Mouse (Mus musculus) stomach, postnatal 0 days (tissue): ENCODE data around the gene Lrmda. TPM values are rescaled to one million over a fixed set of nuclear protein-coding genes. Genes with fewer than 3 reads are reported as not detected.
A peak's percentile ranks its signal among the peaks of the same experiment; 100 is the strongest.

ENCODE experiments used
- ATAC-seq: fragments of 200-750 bp; cut with Nextera tagmentation; 2 replicates; pipeline ENCODE4 v1.8.0; 2017; ENCODE audit not compliant: low FRiP score, low TSS enrichment
- DNase-seq: peaks from one replicate; pipeline ENCODE4 v3.0.0-alpha.2; 2016; ENCODE audit warnings: low spot score
- H3K27ac ChIP-seq: fragments of 300-500 bp; sonication (generic); replicated peaks from 2 replicates; pipeline ENCODE4 v1.5.1; 2014; ENCODE audit warnings: mild to moderate bottlenecking, control low read depth
- H3K27me3 ChIP-seq: fragments of 300-500 bp; sonication (generic); 2 replicates; pipeline ENCODE4 v1.6.1; 2014; ENCODE audit warnings: low read length; ENCODE audit not compliant: control insufficient read depth, insufficient read depth
- H3K36me3 ChIP-seq: fragments of 300-500 bp; sonication (generic); 2 replicates; pipeline ENCODE4 v1.6.1; 2014; ENCODE audit warnings: low read length, mixed read lengths; ENCODE audit not compliant: control insufficient read depth, insufficient read depth
- H3K4me1 ChIP-seq: fragments of 300-500 bp; sonication (generic); replicated peaks from 2 replicates; pipeline ENCODE4 v1.6.1; 2014; ENCODE audit warnings: antibody characterized with exemption; ENCODE audit not compliant: control insufficient read depth, insufficient read depth
- H3K4me2 ChIP-seq: fragments of 300-500 bp; sonication (generic); replicated peaks from 2 replicates; pipeline ENCODE4 v1.6.1; 2014; ENCODE audit warnings: low read depth, mild to moderate bottlenecking, control low read depth, moderate library complexity
- H3K4me3 ChIP-seq: fragments of 300-500 bp; sonication (generic); 2 replicates; pipeline ENCODE4 v1.5.1; 2014; ENCODE audit warnings: low read depth, low read length, control low read depth
- H3K9ac ChIP-seq: fragments of 300-500 bp; sonication (generic); 2 replicates; pipeline ENCODE4 v1.6.1; 2014; ENCODE audit warnings: mild to moderate bottlenecking, low read length, control low read depth, mixed read lengths
- H3K9me3 ChIP-seq: fragments of 300-500 bp; sonication (generic); 2 replicates; pipeline ENCODE4 v1.6.1; 2016; ENCODE audit warnings: low read length; ENCODE audit not compliant: control insufficient read depth
- CTCF ChIP-seq: IDR thresholded peaks from 2 replicates; pipeline ENCODE4 v1.5.1; 2016; ENCODE audit warnings: antibody characterized with exemption, low read depth, mild to moderate bottlenecking, moderate library complexity
- EP300 ChIP-seq: optimal IDR thresholded peaks from 2 replicates; pipeline ENCODE3; 2016; ENCODE audit warnings: antibody characterized with exemption
- WGBS: fragments of 180-500 bp; shearing (Covaris S2); extraction: QIAGEN DNeasy Blood & Tissue Kit; methylation state at CpG from one replicate; pipeline ENCODE4 v1.1.7; 2014; 5-methylcytosine and 5-hydroxymethylcytosine counted together
- polyA plus RNA-seq: library from polyadenylated mRNA; unstranded; fragments of >200 nt; fragmentation: Nextera tagmentation; extraction: Ambion mirVana; gene quantifications from 2 replicates; pipeline ENCODE4 v1.2.1, GENCODE M21; 2015

The Lrmda gene
- polyA plus RNA-seq, 1 experiment from 2014 or later: 0.39 TPM

DNA sequence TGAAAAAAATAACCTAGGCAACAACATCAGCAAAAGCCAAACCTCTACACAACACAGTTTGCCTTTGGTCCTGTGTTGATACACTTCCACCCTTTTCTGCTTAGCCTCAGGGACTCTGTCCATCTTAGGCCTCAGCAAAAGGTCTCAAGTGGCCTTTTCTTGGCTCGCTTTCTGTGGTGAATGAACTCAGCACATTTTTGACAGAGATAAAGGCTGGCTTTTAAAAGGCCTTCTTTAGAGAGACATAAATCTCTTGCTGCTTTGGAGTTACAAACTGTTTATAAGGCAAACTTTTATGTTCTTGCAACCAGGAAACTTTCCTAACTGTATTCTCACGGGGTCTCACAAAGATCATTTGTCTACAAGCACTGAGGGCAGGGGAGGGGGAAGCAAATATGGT is 967.2 kb downstream of the Lrmda start:
- DNase-seq (no peak), ATAC-seq (no peak)
- Histone ChIP-seq H3K4me3 (no peak overlapping the region), H3K9ac (no peak overlapping the region), H3K4me1 (no peaks in the 10 kb centered on the region), H3K27me3 (no peaks in the 10 kb centered on the region), H3K9me3 (no peaks in the 10 kb centered on the region), H3K4me2 (no peak overlapping the region), H3K27ac (no peak overlapping the region), H3K36me3 (no peaks in the 10 kb centered on the region)
- TF ChIP-seq CTCF (no peak), EP300 (no peak)
- WGBS: 60% methylated on average over 2 of the region's 2 CpGs

DNA sequence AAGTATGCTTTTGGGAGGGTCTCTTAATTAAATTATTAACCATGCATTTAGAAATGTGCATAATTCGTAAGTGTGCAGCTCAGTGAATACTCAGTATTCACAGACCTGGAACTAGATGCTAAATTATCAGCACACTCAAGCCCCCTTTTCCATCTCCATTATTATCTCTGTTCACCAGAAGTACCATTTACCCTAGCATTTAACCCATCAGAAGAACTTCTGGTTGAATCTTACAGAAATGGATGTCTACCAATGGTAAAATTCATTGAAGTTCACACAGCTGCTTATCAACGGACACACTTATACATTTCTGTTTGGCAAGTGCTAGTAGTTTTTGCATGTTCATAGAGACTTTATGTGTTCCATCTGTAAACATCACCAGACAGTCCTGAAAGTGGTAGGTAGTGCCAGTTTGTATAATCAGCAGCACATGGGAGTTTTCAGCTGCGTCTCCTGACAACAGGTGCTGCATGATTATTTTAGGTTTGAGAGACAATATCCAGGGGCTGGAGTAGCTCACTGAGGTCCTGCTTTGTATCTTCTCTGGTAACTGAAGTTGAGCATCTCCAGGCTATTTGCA is 968.7 kb downstream of the Lrmda start:
- Histone ChIP-seq H3K27ac (no peak overlapping the region), H3K9me3 (no peaks in the 10 kb centered on the region), H3K36me3 (no peaks in the 10 kb centered on the region), H3K27me3 (no peaks in the 10 kb centered on the region), H3K4me2 (no peak overlapping the region), H3K4me3 (no peak overlapping the region), H3K4me1 (no peaks in the 10 kb centered on the region), H3K9ac (no peak overlapping the region)
- no peak for ATAC-seq
- DNase-seq: no peak
- TF ChIP-seq CTCF (no peak), EP300 (no peak)
- 81% methylated on average over 3 of the region's 3 CpGs for WGBS

DNA sequence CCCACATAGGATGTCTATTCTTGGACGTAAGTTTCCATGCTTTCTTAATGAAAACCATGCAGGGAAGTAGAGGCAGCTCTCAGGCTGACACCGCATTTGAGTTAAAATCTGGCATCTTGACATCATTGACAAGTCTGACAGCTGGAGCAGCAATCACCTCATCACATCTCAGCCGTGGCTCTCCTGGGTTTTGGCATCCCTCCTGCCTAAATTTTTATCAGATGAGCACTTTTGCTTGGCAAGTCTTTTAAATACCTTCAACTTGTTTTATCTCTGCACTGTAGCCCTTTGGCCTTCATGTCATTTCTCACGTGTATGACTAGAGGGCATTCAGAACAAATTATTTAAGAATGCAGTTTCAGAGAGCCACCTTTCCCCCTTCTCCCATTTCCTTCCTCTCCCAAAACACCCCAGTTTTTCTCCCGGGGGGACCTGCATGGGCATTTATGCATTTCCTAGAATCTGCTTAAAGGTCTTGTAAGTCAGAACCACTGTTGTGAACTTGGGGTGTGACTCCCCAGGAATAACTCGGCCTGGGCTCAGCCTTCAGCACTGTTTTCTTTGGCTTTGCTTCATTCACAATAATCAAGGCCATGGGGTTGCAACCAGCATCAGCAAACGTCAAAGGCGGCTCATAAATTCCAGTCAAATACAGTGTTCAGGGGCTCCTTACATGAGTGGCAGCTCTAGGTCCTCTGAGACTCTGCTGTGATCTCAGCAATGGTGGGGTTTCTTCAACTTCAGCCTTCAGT is 975.8 kb downstream of the Lrmda start:
- Histone ChIP-seq H3K27ac (no peak overlapping the region), H3K4me3 (no peak overlapping the region), H3K4me1 (no peaks in the 10 kb centered on the region), H3K4me2 (no peak overlapping the region), H3K36me3 (no peaks in the 10 kb centered on the region), H3K9me3 (no peaks in the 10 kb centered on the region), H3K9ac (no peak overlapping the region), H3K27me3 (no peaks in the 10 kb centered on the region)
- WGBS: 60% methylated on average over 8 of the region's 8 CpGs
- no peak for DNase-seq
- TF ChIP-seq EP300 (no peak), CTCF (no peak)
- ATAC-seq: no peak

DNA sequence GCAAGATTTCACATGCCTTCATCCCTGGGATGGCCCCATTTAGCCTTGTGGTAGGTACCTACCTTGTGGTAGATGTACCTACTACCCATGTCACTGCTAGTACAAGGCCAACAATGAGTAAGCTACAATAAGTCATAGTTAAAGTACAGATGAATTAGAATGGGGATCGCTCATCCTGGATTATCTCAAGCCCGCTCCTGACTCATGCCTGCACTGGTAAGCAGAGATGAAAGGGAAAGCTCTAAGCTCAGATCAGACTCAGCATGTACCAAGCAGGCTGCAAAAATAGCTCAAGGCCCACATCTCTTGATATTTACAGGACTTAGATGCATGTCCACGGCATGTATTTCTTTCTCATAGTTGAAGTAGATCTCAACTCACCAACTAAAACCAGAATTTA is 979.4 kb downstream of the Lrmda start:
- Histone ChIP-seq H3K4me1 (no peaks in the 10 kb centered on the region), H3K4me2 (no peak overlapping the region), H3K4me3 (no peak overlapping the region), H3K27me3 (no peaks in the 10 kb centered on the region), H3K9me3 (no peaks in the 10 kb centered on the region), H3K9ac (no peak overlapping the region), H3K36me3 (no peaks in the 10 kb centered on the region), H3K27ac (no peak overlapping the region)
- DNase-seq (no peak), ATAC-seq (no peak)
- 75% methylated on average over 3 of the region's 3 CpGs for WGBS
- TF ChIP-seq EP300 (no peak), CTCF (no peak)

DNA sequence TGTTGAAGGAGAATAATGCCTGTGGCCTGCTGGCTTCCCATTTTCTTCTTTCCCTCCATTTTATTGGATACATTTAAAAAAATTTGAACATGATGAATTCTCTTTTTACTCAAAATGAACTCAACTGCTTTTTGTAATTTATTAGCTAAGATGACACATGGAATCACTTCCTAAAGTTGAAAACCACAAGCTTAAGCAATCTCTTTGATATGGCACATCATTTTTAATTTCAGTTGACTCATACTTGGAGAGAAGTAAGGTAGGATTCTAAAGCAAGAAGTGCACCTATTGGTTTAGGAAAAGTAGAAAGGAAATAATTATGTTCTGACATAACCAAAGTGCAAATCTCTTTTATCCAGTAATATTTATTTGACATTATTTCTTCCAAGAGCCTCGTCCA is 992.5 kb downstream of the Lrmda start:
- H3K4me1 ChIP-seq: no peaks in the 10 kb centered on the region; the same call in 1 of the 2 replicates
- ATAC-seq (no peak), DNase-seq (no peak)
- 30% methylated on average over 1 of the region's 1 CpGs for WGBS
- H3K27ac ChIP-seq: no peak overlapping the region
- no peak overlapping the region for H3K9ac ChIP-seq
- H3K27me3 ChIP-seq: no peaks in the 10 kb centered on the region
- no peak for TF ChIP-seq CTCF
- TF ChIP-seq EP300: no peak
- H3K36me3 ChIP-seq: no peaks in the 10 kb centered on the region
- H3K4me2 ChIP-seq: no peak overlapping the region
- no peaks in the 10 kb centered on the region for H3K9me3 ChIP-seq
- H3K4me3 ChIP-seq: no peak overlapping the region

DNA sequence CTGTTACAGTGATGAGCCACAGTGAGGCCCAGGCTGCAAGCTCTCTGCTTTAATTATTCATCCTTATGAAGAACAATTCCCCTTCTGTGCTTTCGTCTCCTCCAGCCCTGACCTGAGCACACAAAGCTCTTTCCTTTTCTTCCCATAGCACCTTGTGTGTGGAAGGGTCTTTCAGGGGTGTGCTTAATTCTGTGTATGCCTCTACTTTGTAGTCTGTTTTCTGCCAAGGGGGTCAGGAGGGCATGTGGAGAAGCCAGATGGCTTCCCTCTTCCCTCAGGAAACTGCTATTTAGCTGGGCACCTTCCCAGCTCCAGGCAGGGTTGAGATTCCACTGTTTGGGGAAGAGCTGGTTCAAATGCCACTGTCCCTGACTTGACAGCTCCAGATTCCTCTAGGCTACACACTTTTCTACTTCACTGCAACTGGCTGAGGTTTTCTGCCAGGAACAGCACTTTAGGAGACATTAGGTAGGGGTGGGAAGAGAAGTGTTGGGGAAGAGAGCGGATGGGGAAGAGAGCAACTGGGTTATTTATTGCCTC is 995.3 kb downstream of the Lrmda start:
- no peaks in the 10 kb centered on the region for H3K9me3 ChIP-seq
- H3K27me3 ChIP-seq: no peaks in the 10 kb centered on the region
- H3K36me3 ChIP-seq: no peaks in the 10 kb centered on the region
- H3K9ac ChIP-seq: no peak overlapping the region
- peak overlapping the region; percentile 49 for H3K27ac ChIP-seq
- ATAC-seq: no peak
- no peaks in the 10 kb centered on the region; the same call in 1 of the 2 replicates for H3K4me1 ChIP-seq
- no peak for TF ChIP-seq EP300
- TF ChIP-seq CTCF: no peak
- H3K4me2 ChIP-seq: no peak overlapping the region
- DNase-seq: no peak
- WGBS: 58% methylated on average over 2 of the region's 2 CpGs
- no peak overlapping the region for H3K4me3 ChIP-seq
